Mouse (Mus musculus) stomach, embryonic 14.5 days (tissue): ENCODE measurements at regions not wholly inside any gene's neighbourhood (a gene's known extent, or its start where the extent isn't known, plus 50 kb on each side); places are given as distances from the start of the nearest gene placed in this dataset.

Experiments
- ATAC-seq: fragments of 200-750 bp; cut with Nextera tagmentation; 2 replicates; pipeline ENCODE4 v1.8.0; 2017; ENCODE audit warnings: low read depth, moderate TSS enrichment; ENCODE audit not compliant: insufficient number of reproducible peaks, insufficient read depth, low FRiP score
- H3K27ac ChIP-seq: fragments of 300-500 bp; sonication (generic); 2 replicates; pipeline ENCODE4 v1.5.1; 2014; ENCODE audit warnings: mild to moderate bottlenecking, low read length, moderate library complexity, mixed read lengths
- H3K27me3 ChIP-seq: fragments of 300-500 bp; sonication (generic); 2 replicates; pipeline ENCODE4 v1.6.1; 2014; ENCODE audit warnings: low read length, control low read depth, mixed read lengths; ENCODE audit not compliant: control insufficient read depth, insufficient read depth
- H3K36me3 ChIP-seq: fragments of 300-500 bp; sonication (generic); 2 replicates; pipeline ENCODE4 v1.6.1; 2014; ENCODE audit warnings: mild to moderate bottlenecking, control low read depth, low read length, moderate library complexity, mixed read lengths; ENCODE audit not compliant: control insufficient read depth, insufficient read depth
- H3K4me1 ChIP-seq: fragments of 300-500 bp; sonication (generic); 2 replicates; pipeline ENCODE4 v1.6.1; 2014; ENCODE audit warnings: low read length, control low read depth, mixed read lengths; ENCODE audit not compliant: control insufficient read depth, insufficient read depth
- H3K4me2 ChIP-seq: fragments of 300-500 bp; sonication (generic); replicated peaks from 2 replicates; pipeline ENCODE4 v1.6.1; 2014; ENCODE audit warnings: low read depth, low read length, control low read depth
- H3K4me3 ChIP-seq: fragments of 300-500 bp; sonication (generic); 2 replicates; pipeline ENCODE4 v1.5.1; 2014; ENCODE audit warnings: low read depth, low read length, control low read depth
- H3K9ac ChIP-seq: fragments of 300-500 bp; sonication (generic); replicated peaks from 2 replicates; pipeline ENCODE4 v1.6.1; 2014; ENCODE audit warnings: low read depth, mild to moderate bottlenecking, control low read depth, low read length, moderate library complexity, mixed read lengths
- H3K9me3 ChIP-seq: fragments of 300-500 bp; sonication (generic); 2 replicates; pipeline ENCODE4 v1.6.1; 2016; ENCODE audit warnings: low read depth, low read length, control low read depth; ENCODE audit not compliant: control insufficient read depth
- WGBS: fragments of 180-500 bp; shearing (Covaris S2); extraction: QIAGEN DNeasy Blood & Tissue Kit; methylation state at CpG from one replicate; pipeline ENCODE4 v1.1.7; 2014; 5-methylcytosine and 5-hydroxymethylcytosine counted together

- ATAC-seq = no peak
- H3K36me3 ChIP-seq = no peaks in the 10 kb centered on the region
- no peaks in the 10 kb centered on the region for H3K9me3 ChIP-seq
- no peak overlapping the region for H3K9ac ChIP-seq
- no peaks in the 10 kb centered on the region for H3K27me3 ChIP-seq
- H3K4me3 ChIP-seq = no peak overlapping the region
- no peak overlapping the region for H3K27ac ChIP-seq
- H3K4me1 ChIP-seq = no peaks in the 10 kb centered on the region
- H3K4me2 ChIP-seq = no peak overlapping the region
- WGBS = 83% methylated on average over 5 of the region's 5 CpGs
Measured at GRCm38 (mm10) chr13:116619105-116619504, 309.6 kb upstream of the Isl1 start.

GRCm38 (mm10) chr13:116596346-116596745 is 286.9 kb upstream of the Isl1 start:
- no peak overlapping the region for H3K4me2 ChIP-seq
- H3K4me1 ChIP-seq = no peaks in the 10 kb centered on the region
- WGBS = 88% methylated on average over 4 of the region's 4 CpGs
- H3K9ac ChIP-seq = no peak overlapping the region
- no peaks in the 10 kb centered on the region for H3K36me3 ChIP-seq
- H3K27ac ChIP-seq = no peak overlapping the region
- no peaks in the 10 kb centered on the region for H3K9me3 ChIP-seq
- ATAC-seq = no peak
- H3K27me3 ChIP-seq = no peaks in the 10 kb centered on the region
- no peak overlapping the region for H3K4me3 ChIP-seq

GRCm38 (mm10) chr13:116595512-116595911 is 286.0 kb upstream of the Isl1 start:
- no peak overlapping the region for H3K9ac ChIP-seq

GRCm38 (mm10) chr13:116575958-116576335 is 266.5 kb upstream of the Isl1 start:
- Histone ChIP-seq H3K4me1 (no peaks in the 10 kb centered on the region), H3K9me3 (0 out of 2 replicates have a peak, but pooled peaks cover 3% of the 10 kb centered on the region), H3K4me2 (no peak overlapping the region), H3K36me3 (no peaks in the 10 kb centered on the region), H3K27ac (no peak overlapping the region), H3K4me3 (no peak overlapping the region), H3K9ac (no peak overlapping the region), H3K27me3 (no peaks in the 10 kb centered on the region)
- no peak for ATAC-seq

More at GRCm38 (mm10) chr13:116595512-116595911, 286.0 kb upstream of the Isl1 start:
- no peaks in the 10 kb centered on the region for H3K4me1 ChIP-seq
- H3K27me3 ChIP-seq = no peaks in the 10 kb centered on the region
- no peaks in the 10 kb centered on the region for H3K9me3 ChIP-seq
- no peak for ATAC-seq
- no peak overlapping the region for H3K4me2 ChIP-seq
- H3K4me3 ChIP-seq = no peak overlapping the region
- H3K36me3 ChIP-seq = no peaks in the 10 kb centered on the region
- 94% methylated on average over 2 of the region's 2 CpGs for WGBS
- no peak overlapping the region for H3K27ac ChIP-seq

- Histone ChIP-seq H3K9me3 (0 out of 2 replicates have a peak, but pooled peaks cover 3% of the 10 kb centered on the region), H3K4me1 (no peaks in the 10 kb centered on the region), H3K36me3 (no peaks in the 10 kb centered on the region), H3K27ac (no peak overlapping the region), H3K9ac (no peak overlapping the region), H3K4me3 (no peak overlapping the region), H3K4me2 (no peak overlapping the region), H3K27me3 (no peaks in the 10 kb centered on the region)
- 66% methylated on average over 11 of the region's 11 CpGs for WGBS
- no peak for ATAC-seq
Measured at GRCm38 (mm10) chr13:116575274-116575957, 265.9 kb upstream of the Isl1 start.

- no peak overlapping the region for H3K4me3 ChIP-seq
- WGBS = 39% methylated on average over 4 of the region's 4 CpGs
Measured at GRCm38 (mm10) chr13:116555053-116555452, 245.6 kb upstream of the Isl1 start.

GRCm38 (mm10) chr13:116535211-116535610 is 225.7 kb upstream of the Isl1 start:
- no peak for ATAC-seq
- no peaks in the 10 kb centered on the region for H3K4me1 ChIP-seq
- H3K9ac ChIP-seq = no peak overlapping the region
- H3K27ac ChIP-seq = no peak overlapping the region
- H3K36me3 ChIP-seq = no peaks in the 10 kb centered on the region
- WGBS = 83% methylated on average over 3 of the region's 3 CpGs
- no peaks in the 10 kb centered on the region for H3K27me3 ChIP-seq
- no peak overlapping the region for H3K4me3 ChIP-seq
- no peak overlapping the region for H3K4me2 ChIP-seq
- H3K9me3 ChIP-seq = no peaks in the 10 kb centered on the region

More at GRCm38 (mm10) chr13:116555053-116555452, 245.6 kb upstream of the Isl1 start:
- Histone ChIP-seq H3K27ac (no peak overlapping the region), H3K36me3 (no peaks in the 10 kb centered on the region), H3K9ac (no peak overlapping the region), H3K9me3 (no peaks in the 10 kb centered on the region), H3K4me2 (no peak overlapping the region), H3K27me3 (no peaks in the 10 kb centered on the region), H3K4me1 (no peaks in the 10 kb centered on the region)
- no peak for ATAC-seq

- no peak for ATAC-seq
- no peaks in the 10 kb centered on the region for H3K27me3 ChIP-seq
- no peaks in the 10 kb centered on the region for H3K36me3 ChIP-seq
- H3K4me3 ChIP-seq = no peak overlapping the region
- H3K4me1 ChIP-seq = no peaks in the 10 kb centered on the region
- H3K9me3 ChIP-seq = no peaks in the 10 kb centered on the region
- 79% methylated on average over 3 of the region's 3 CpGs for WGBS
- no peak overlapping the region for H3K4me2 ChIP-seq
- H3K27ac ChIP-seq = no peak overlapping the region
- H3K9ac ChIP-seq = no peak overlapping the region
Measured at GRCm38 (mm10) chr13:116533163-116533562, 223.7 kb upstream of the Isl1 start.

GRCm38 (mm10) chr13:116528289-116528688 is 218.8 kb upstream of the Isl1 start:
- Histone ChIP-seq H3K27me3 (no peaks in the 10 kb centered on the region), H3K4me1 (no peaks in the 10 kb centered on the region), H3K4me3 (no peak overlapping the region), H3K9ac (no peak overlapping the region), H3K9me3 (no peaks in the 10 kb centered on the region), H3K27ac (no peak overlapping the region), H3K36me3 (no peaks in the 10 kb centered on the region), H3K4me2 (no peak overlapping the region)
- 36% methylated on average over 1 of the region's 1 CpGs for WGBS
- no peak for ATAC-seq
